Mouse (Mus musculus): ENCODE results near the gene Gm8206. TPM values are rescaled to one million over a fixed set of nuclear protein-coding genes. Genes with fewer than 3 reads are reported as not detected.
A peak's percentile ranks its signal among the peaks of the same experiment; 100 is the strongest.
"Not testable (repeated sequence)": the region's sequence is repeated elsewhere in the genome, so short reads cannot be mapped to it uniquely, and the experiment has no call there.

The Gm8206 gene
- polyA plus RNA-seq (2015; fragmentation: Nextera tagmentation; extraction: Ambion mirVana) = 0.74 and 0.90 TPM in 2 replicates

DNA sequence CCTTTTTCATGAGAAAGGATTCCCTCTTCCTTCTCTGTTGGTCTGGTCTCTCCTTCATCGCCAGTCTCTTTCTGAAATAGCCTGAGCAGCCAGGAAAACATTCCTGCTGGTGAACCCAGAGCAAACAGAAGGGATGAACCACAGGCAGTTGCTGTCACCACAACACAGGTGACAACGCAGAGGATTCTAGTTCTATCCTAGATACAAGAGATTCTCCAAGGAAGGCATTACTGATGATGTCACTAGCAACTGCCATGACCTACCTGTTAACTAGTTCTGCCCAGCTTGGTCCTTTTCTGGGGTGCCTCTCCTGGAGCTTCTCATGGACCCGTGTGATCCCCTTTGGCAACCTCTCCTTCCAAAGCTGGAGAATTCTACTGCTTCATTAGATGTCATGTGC is at the start of gene Gm8206:
TSS of gene Gm8206 (minus strand) at position 101 of the 400 bp plus-strand sequence.
- whole genome bisulfite sequencing = 87% methylated on average over 3 of the region's 3 CpGs
- not testable (repeated sequence) for ATAC-seq; H3K27ac ChIP-seq; H3K9ac ChIP-seq; H3K27me3 ChIP-seq (replicated peaks); H3K4me3 ChIP-seq (replicated peaks); H3K4me1 ChIP-seq (replicated peaks); H3K36me3 ChIP-seq; H3K9me3 ChIP-seq; H3K4me2 ChIP-seq (replicated peaks)

DNA sequence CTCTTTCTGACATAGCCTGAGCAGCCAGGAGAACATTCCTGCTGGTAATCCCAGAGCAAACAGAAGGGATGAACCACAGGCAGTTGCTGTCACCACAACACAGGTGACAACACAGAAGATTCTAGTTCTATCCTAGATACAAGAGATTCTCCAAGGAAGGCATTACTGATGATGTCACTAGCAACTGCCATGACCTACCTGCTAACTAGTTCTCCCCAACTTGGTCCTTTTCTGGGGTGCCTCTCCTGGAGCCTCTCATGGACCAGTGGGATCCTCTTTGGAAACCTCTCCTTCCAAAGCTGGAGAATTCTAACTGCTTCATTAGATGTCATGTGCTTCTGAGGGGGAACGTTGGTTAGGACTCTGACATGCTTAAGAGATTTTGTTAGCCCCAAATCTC is 32.0 kb upstream of the Gm8206 start, which contains the start of gene Gm3476:
TSS of gene Gm3476 (minus strand) at position 101 of the 400 bp plus-strand sequence.
- not testable (repeated sequence) for H3K4me2 ChIP-seq (replicated peaks); H3K9ac ChIP-seq; H3K27ac ChIP-seq; H3K27me3 ChIP-seq (replicated peaks); ATAC-seq; H3K4me3 ChIP-seq (replicated peaks); H3K36me3 ChIP-seq; H3K4me1 ChIP-seq (replicated peaks); H3K9me3 ChIP-seq
- no CpG with 5 or more reads among the region's 1 CpGs for WGBS

DNA sequence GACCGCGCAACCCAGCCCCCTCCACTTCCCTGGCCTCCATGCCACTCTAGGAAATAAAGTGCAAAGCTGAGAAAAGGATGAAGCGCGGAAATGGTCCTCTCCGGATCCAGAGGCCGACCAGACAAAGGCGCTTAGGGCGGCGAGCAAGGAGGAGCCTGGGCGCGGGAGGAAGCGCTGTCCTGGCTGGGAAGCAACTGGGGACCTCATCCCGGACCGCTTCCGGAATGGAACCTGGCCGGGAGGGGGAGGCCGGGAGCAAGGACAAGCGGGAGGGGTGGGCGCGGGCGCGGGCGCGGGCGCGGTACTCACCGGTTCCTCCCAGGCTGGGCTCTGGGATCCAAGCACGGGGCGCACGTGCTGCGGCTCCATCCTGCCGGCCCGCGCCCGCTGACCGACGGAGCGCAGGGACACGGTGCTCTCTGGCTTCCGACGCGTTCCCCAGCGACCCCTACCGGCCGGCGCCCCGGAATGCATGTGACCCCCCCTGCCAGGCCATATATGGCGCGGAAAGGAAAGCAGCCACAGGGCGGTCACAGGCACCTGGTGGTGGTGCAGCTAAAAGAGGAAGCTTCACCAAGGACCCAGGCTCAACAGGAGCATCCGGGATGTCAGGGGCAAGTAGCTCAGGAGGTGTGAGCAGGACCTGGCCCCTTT is 14.7 kb upstream of the Gm8206 start, which contains the start of gene Gm3468:
TSS of gene Gm3468 (minus strand) at position 394 of the 654 bp plus-strand sequence.
- H3K9me3 ChIP-seq; H3K9ac ChIP-seq; H3K27ac ChIP-seq; H3K27me3 ChIP-seq (replicated peaks); H3K36me3 ChIP-seq; H3K4me1 ChIP-seq (replicated peaks): not testable (repeated sequence)
- H3K4me3 ChIP-seq (replicated peaks) = peak within 1 kb of the TSS; percentile 37
- peak; percentile 96 for ATAC-seq
- 1% methylated on average over 41 of the region's 51 CpGs for WGBS
- peak within 1 kb of the TSS; percentile 52 for H3K4me2 ChIP-seq (replicated peaks)

DNA sequence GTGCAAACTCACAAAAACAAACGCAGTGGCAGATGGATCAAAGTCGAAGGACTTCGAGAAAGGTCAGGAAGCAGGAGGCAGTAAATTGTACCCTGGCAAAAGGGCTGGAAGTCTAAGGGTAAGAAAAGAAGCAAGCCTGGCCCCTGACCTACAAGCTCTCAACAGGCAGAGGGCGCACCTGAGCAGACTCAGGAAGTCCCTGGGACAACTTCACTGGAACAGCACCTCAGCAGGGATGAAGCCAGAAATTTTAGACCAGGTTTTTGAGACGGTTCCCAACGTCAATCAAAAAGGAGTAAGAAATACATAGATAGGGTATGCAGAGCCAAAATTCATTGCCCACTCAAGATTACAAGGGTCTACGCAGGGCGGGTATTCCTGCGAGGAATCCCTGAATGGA is 13.8 kb upstream of the Gm8206 start:
- not testable (repeated sequence) for H3K27ac ChIP-seq; H3K27me3 ChIP-seq (replicated peaks); H3K36me3 ChIP-seq; H3K9me3 ChIP-seq; H3K9ac ChIP-seq; ATAC-seq; H3K4me1 ChIP-seq (replicated peaks)
- WGBS = 6% methylated on average over 9 of the region's 9 CpGs
- H3K4me2 ChIP-seq (replicated peaks) = peak overlapping the region; percentile 52
- peak overlapping the region; percentile 37 for H3K4me3 ChIP-seq (replicated peaks)

DNA sequence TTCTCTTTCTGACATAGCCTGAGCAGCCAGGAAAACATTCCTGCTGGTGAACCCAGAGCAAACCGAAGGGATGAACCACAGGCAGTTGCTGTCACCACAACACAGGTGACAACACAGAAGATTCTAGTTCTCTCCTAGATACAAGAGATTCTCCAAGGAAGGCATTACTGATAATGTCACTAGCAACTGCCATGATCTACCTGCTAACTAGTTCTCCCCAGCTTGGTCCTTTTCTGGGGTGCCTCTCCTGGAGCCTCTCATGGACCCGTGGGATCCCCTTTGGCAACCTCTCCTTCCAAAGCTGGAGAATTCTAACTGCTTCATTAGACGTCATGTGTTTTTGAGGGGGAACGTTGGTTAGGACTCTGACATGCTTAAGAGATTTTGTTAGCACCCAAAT is 35.6 kb downstream of the Gm8206 start, which contains the start of gene Gm6337:
TSS of gene Gm6337 (minus strand) at position 101 of the 400 bp plus-strand sequence.
- H3K9ac ChIP-seq; H3K27ac ChIP-seq; ATAC-seq; H3K27me3 ChIP-seq (replicated peaks); H3K4me2 ChIP-seq (replicated peaks); H3K4me1 ChIP-seq (replicated peaks); H3K36me3 ChIP-seq; H3K4me3 ChIP-seq (replicated peaks); H3K9me3 ChIP-seq: not testable (repeated sequence)
- WGBS = 92% methylated on average over 4 of the region's 4 CpGs

DNA sequence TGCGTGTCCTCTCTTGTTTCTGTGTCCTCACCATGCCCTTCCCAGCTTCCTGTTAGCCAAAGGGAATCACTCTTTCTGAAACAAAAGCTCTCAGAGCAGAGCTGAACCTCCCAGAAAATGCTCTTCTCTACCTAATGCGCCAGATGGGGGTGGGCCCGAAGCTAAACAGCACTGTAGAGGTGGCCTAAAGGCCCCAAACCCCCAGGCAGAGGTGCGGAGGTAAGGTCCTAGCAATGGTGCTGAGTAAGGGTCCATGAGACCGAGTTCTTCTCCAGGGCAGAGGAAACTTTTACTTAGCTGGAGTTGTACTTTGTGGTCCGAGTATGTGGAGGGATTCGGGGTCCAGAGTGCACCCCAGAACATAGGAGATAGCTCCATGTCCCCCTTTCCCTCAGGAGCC is 106.6 kb downstream of the Gm8206 start:
- not testable (repeated sequence) for H3K4me1 ChIP-seq (replicated peaks); ATAC-seq; H3K4me2 ChIP-seq (replicated peaks); H3K27ac ChIP-seq; H3K9ac ChIP-seq; H3K4me3 ChIP-seq (replicated peaks); H3K36me3 ChIP-seq; H3K9me3 ChIP-seq; H3K27me3 ChIP-seq (replicated peaks)
- whole genome bisulfite sequencing = 79% methylated on average over 7 of the region's 7 CpGs

DNA sequence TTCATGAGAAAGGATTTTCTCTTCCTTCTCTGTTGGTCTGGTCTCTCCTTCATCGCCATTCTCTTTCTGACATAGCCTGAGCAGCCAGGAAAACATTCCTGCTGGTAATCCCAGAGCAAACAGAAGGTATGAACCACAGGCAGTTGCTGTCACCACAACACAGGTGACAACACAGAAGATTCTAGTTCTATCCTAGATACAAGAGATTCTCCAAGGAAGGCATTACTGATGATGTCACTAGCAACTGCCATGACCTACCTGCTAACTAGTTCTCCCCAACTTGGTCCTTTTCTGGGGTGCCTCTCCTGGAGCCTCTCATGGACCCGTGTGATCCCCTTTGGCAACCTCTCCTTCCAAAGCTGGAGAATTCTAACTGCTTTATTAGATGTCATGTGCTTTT is 114.7 kb downstream of the Gm8206 start, which contains the start of gene Gm3453:
TSS of gene Gm3453 (minus strand) at position 101 of the 400 bp plus-strand sequence.
- H3K4me2 ChIP-seq (replicated peaks); ATAC-seq; H3K9me3 ChIP-seq; H3K9ac ChIP-seq; H3K27me3 ChIP-seq (replicated peaks); H3K4me1 ChIP-seq (replicated peaks); H3K4me3 ChIP-seq (replicated peaks); H3K36me3 ChIP-seq; H3K27ac ChIP-seq: not testable (repeated sequence)
- 63% methylated on average over 2 of the region's 2 CpGs for WGBS

Other genes with a start within 250 kb of the Gm8206 start
- gene Gm8237, start 213.6 kb downstream of the Gm8206 start, polyA plus RNA-seq (2015; fragmentation: Nextera tagmentation; extraction: Ambion mirVana) = 0.06 TPM in 1 of 2 replicates, not detected in the other
- 0.44 and 0.56 TPM in 2 replicates for gene Gm3248, start 132.2 kb downstream of the Gm8206 start, polyA plus RNA-seq (2015; fragmentation: Nextera tagmentation; extraction: Ambion mirVana)
- gene Gm3453, start 114.8 kb downstream of the Gm8206 start, polyA plus RNA-seq (2015; fragmentation: Nextera tagmentation; extraction: Ambion mirVana) = not detected in 2 replicates
- not detected in 2 replicates for gene Gm6337, start 35.7 kb downstream of the Gm8206 start, polyA plus RNA-seq (2015; fragmentation: Nextera tagmentation; extraction: Ambion mirVana)
- gene Gm3468, start 14.7 kb upstream of the Gm8206 start, polyA plus RNA-seq (2015; fragmentation: Nextera tagmentation; extraction: Ambion mirVana) = 0.77 and 1.9 TPM in 2 replicates
- not detected in 2 replicates for gene Gm3476, start 31.9 kb upstream of the Gm8206 start, polyA plus RNA-seq (2015; fragmentation: Nextera tagmentation; extraction: Ambion mirVana)
- gene Gm21560, start 125.3 kb upstream of the Gm8206 start, polyA plus RNA-seq (2015; fragmentation: Nextera tagmentation; extraction: Ambion mirVana) = not detected in 2 replicates
- 1.9 and 2.2 TPM in 2 replicates for gene Gm3411, start 193.3 kb upstream of the Gm8206 start, polyA plus RNA-seq (2015; fragmentation: Nextera tagmentation; extraction: Ambion mirVana)
- not detected in 2 replicates for gene Gm21103, start 210.9 kb upstream of the Gm8206 start, polyA plus RNA-seq (2015; fragmentation: Nextera tagmentation; extraction: Ambion mirVana)
- not detected in 2 replicates for gene Gm3618, start 249.7 kb upstream of the Gm8206 start, polyA plus RNA-seq (2015; fragmentation: Nextera tagmentation; extraction: Ambion mirVana)

Measured in intestine, embryonic 15.5 days (tissue).